Mouse (Mus musculus): ENCODE measurements around the gene Fbln1.
"Not testable (repeated sequence)": the region's sequence is repeated elsewhere in the genome, so short reads cannot be mapped to it uniquely, and the experiment has no call there.

GRCm38 (mm10) chr15:85328455-85328854 is 122.7 kb downstream of the Fbln1 start:
- not testable (repeated sequence) for TF ChIP-seq E2F4 (IDR thresholded peaks at IDR 0.05; ENCODE audit: insufficient read depth); POLR2A (IDR thresholded peaks at IDR 0.05; ENCODE audit: insufficient read length, low read depth); TCF12 (IDR thresholded peaks at IDR 0.05; ENCODE audit: insufficient read depth, poor library complexity, severe bottlenecking); SRF (IDR thresholded peaks at IDR 0.05; ENCODE audit: control insufficient read depth, insufficient read length, low read depth); POLR2AphosphoS2 (IDR thresholded peaks at IDR 0.05; ENCODE audit: insufficient read length, low read depth); MYOG (IDR thresholded peaks at IDR 0.05; ENCODE audit: control insufficient read depth in 1 of 3, insufficient read depth in 1 of 3, insufficient read length in 2 of 3, low read depth in 2 of 3); MYOD1 (IDR thresholded peaks at IDR 0.05; ENCODE audit: control insufficient read depth in 1 of 3, insufficient read length in 2 of 3, low read depth in 2 of 3)
- peak; percentile 45 for TF ChIP-seq USF1 (IDR thresholded peaks at IDR 0.05; ENCODE audit: low read depth)

Data from myocyte (in vitro differentiated cells).